In the genomic region with DNA sequence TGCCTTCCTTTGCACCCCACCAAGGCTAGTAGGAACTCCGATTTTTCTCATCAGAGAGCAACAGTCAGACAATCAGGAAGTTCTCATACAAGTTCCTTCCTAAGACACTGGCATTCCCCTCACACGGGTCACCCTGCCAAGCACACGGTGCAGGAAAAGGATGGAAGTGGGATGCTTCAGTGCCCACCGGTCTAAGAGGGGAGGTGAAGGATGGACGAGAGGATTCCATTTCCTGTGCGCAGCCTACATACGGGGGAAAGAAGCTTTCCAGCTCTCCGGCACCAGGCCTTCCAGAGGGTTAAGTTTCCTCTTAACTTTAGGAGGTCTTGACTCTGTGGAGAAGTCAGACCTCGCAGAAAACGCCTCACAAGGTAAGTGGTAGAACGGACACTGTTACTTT, we compare ENCODE assay signal across 9 mouse cellular contexts.
"Had no signal": no experiment of that assay in that cellular context is flagged by ENCODE, and none has a peak within 500 bp of the region (broad histone marks: within the 10 kb centered on the region; RNA-seq: fewer than 3 reads in every experiment).

No protein-coding gene starts in this region.

- H3K9me3 ChIP-seq: limb, embryonic 10.5 days; liver, embryonic 12.5 days; lung, embryonic 15.5 days; midbrain, embryonic 15.5 days; neural tube, embryonic 13.5 days had no signal

- DNase-seq: right cerebral cortex, postnatal 4 days; spleen, adult 18-20 months; thymus, postnatal 36 days had no signal

- H3K36me3 ChIP-seq: lung, embryonic 15.5 days; midbrain, embryonic 15.5 days; neural tube, embryonic 13.5 days had no signal

- H3K4me2 ChIP-seq: liver, embryonic 12.5 days; lung, embryonic 15.5 days; midbrain, embryonic 15.5 days; neural tube, embryonic 13.5 days had no signal

- H3K27ac ChIP-seq: left cerebral cortex, adult 2 months; limb, embryonic 10.5 days; liver, embryonic 12.5 days; lung, embryonic 15.5 days; midbrain, embryonic 15.5 days; neural tube, embryonic 13.5 days had no signal

- H3K27me3 ChIP-seq: liver, embryonic 12.5 days; lung, embryonic 15.5 days; midbrain, embryonic 15.5 days; neural tube, embryonic 13.5 days had no signal

- H3K4me3 ChIP-seq: left cerebral cortex, adult 2 months; limb, embryonic 10.5 days; liver, embryonic 12.5 days; lung, embryonic 15.5 days; midbrain, embryonic 15.5 days; neural tube, embryonic 13.5 days had no signal

- ATAC-seq: liver, embryonic 12.5 days; midbrain, embryonic 15.5 days had no signal

- H3K9ac ChIP-seq: liver, embryonic 12.5 days; lung, embryonic 15.5 days; midbrain, embryonic 15.5 days; neural tube, embryonic 13.5 days had no signal
